Mouse (Mus musculus): ENCODE data around the gene Serinc2.

Serinc2 gene

GRCm38 (mm10) chr4:130297123-130297529 lies 18.1 kb upstream of the Serinc2 start:
- DNase-seq (ENCODE audit: low read depth, low spot score): peak; percentile 59

DNA sequence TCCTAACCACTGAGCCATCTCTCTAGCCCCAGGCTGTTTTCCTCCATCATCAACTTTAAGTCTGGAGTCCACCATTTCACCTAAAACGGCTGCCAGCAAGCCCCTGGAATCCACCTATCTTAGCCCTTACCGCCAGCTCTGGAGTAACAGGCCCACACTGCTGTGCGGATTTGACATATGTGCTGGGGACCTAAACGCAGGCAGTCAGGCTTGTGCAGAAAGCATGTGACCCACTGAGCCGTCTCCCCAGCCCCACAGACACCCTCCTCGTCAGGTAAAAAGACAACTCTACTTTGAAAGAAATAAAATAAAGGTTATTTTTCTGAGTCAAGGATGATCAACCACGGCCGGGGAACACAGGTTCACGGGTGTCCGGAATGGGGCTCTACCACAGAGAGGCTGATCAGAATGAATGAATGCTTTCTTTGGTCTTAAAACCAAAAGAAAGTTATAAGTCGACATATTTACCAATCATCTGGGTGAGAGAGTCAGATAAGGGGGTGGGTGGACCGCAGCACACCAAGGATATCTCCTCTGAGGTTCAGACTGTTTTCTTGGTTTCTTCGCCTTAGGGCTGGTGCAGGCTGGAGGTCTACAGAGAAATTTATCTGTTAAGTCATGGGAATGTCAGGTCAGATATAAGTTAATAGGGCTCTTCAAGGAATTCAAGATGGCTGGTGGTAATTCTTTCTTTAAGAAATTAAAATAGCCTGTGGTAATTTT lies 17.4 kb upstream of the Serinc2 start:
- no peak for DNase-seq (ENCODE audit: low read depth, low spot score)

DNA sequence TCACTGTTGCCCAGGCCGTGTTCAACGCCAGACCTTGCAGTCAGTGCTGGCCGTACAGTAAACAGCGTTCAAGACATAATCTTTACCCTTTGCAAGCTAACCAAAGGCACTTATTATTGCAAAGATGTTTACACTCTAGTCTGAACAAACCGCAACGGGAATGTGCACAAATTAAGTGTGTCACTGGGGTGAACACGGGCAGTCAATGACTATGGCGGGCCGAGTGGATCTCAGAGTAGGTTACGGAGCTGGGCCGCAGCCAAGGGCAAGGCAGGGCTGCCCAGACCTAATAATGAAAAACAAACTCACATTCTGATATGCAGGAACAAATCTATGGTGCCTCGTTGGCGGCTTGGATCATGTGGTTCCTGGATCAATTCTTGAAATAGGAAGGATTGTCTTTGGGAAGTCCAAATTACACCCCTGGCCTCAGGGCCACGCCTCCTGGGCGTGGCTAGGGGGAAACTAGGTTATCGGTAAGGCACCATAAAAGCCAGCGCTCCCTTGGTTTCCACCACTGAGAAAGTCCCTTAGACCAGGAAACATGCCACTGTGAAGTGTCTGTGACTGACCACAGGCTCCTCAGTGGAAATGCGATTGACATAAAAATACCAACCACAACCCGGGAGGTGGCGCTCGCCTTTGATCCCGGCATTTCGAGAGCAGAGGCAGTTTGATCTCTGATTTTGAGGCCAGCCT lies 16.2 kb upstream of the Serinc2 start:
- no peak for DNase-seq (ENCODE audit: low read depth, low spot score)

DNA sequence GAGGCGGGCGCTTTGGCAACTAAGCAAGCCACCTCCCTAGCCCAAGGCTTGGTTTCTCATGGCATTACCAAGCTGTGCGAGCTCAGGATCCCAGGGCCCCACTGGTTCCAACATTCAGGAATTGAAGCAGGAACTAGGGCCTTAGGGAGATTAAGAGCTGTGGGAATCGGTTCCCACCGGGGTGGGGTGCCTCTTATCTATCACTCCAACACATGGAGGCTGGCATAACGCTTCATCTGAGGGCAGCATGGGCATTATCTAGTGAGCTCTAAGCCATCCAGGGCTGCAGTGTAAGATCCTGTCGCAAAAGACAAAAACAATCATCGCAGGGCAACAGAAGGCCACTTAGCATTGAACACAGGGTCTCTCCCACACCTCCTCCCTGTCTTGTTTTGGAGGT lies 15.5 kb upstream of the Serinc2 start:
- DNase-seq (ENCODE audit: low read depth, low spot score): no peak

GRCm38 (mm10) chr4:130292271-130292670 lies 13.3 kb upstream of the Serinc2 start:
- peak; percentile 82 for DNase-seq (ENCODE audit: low read depth, low spot score)

GRCm38 (mm10) chr4:130289824-130290223 lies 10.8 kb upstream of the Serinc2 start:
- no peak for DNase-seq (ENCODE audit: low read depth, low spot score)

DNA sequence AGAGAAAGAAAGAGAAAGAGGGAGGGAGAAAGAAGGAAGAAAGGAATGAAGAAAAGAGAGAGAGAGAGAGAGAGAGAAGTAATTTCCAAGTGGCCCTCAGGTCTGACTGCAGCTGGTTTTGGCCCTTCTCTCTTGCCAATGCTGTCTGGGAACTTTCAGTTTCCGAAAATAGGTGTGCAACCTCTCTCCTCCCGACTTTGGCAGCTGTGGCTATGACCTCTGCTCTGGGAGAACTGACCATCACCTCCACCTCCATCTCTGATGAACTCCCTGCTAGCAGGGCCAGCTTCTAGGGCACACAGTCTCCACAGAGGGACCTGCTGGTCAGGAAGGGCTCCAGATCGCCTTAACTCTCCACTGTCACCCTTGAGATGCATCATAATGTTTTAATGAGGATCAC lies 7.5 kb upstream of the Serinc2 start:
- DNase-seq (ENCODE audit: low read depth, low spot score): no peak

DNA sequence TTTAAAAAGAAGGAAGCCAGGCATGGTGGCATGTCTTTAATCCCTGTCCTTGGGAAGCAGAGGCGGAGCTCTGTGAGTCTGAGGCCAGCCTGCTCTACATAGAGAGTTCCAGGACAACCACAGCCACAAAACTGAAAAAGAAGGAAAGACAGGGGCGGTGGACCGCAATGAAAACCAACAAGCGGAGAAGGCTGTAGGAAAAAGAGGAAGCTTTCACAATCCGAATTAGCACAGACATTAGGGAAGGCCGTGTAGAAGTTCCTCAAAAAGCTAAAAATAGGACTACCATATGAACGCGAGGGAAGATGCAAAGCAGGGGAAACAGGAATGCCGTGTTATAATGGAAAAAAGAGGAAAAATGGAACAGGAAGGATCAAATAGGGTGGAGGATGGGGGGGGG lies 4.8 kb upstream of the Serinc2 start:
- no peak for DNase-seq (ENCODE audit: low read depth, low spot score)

GRCm38 (mm10) chr4:130282856-130283255 lies 3.9 kb upstream of the Serinc2 start:
- DNase-seq (ENCODE audit: low read depth, low spot score): no peak

DNA sequence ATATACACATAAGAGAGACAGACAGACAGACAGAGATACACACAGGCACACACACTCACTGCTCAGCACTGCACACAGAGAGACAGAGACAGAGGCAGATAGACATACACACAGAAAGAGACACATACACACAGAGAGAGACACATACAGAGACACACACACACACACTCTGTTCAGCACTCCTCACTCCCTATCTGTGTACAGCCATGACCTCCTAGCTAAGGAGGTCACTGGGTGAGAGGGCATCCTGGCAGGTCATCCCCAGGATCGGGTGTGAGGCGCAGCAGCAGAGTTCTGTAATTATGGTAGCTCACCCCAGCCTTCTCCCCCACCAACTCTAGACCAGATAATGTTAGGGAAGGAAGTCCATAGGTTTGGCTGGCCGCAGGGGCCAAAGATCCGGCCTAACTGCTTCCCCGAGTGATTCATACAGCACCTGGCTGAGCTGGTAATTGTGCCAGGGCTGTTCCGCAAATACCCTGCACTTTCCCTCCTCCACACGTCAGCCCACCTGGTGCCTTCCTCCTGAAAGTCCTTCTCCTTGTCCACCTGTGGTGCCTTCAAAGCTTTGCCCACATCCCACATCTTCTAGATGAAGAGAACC lies 2.3 kb downstream of the Serinc2 start:
- DNase-seq (ENCODE audit: low read depth, low spot score): no peak

DNA sequence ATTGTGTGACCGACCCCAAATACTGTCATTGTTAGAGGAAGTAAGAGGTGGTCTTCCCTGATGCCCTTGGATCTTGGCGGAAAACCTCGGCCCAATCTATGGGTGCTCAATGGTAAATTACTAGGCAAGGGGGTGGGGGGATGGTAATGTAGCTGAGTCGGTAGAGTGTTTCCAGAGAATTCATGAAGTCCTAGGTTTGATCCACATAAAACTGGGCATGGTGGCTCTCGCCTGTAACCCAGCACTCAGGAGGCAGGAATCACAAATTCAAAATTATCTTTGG lies 3.2 kb downstream of the Serinc2 start:
- no peak for DNase-seq (ENCODE audit: low read depth, low spot score)

DNA sequence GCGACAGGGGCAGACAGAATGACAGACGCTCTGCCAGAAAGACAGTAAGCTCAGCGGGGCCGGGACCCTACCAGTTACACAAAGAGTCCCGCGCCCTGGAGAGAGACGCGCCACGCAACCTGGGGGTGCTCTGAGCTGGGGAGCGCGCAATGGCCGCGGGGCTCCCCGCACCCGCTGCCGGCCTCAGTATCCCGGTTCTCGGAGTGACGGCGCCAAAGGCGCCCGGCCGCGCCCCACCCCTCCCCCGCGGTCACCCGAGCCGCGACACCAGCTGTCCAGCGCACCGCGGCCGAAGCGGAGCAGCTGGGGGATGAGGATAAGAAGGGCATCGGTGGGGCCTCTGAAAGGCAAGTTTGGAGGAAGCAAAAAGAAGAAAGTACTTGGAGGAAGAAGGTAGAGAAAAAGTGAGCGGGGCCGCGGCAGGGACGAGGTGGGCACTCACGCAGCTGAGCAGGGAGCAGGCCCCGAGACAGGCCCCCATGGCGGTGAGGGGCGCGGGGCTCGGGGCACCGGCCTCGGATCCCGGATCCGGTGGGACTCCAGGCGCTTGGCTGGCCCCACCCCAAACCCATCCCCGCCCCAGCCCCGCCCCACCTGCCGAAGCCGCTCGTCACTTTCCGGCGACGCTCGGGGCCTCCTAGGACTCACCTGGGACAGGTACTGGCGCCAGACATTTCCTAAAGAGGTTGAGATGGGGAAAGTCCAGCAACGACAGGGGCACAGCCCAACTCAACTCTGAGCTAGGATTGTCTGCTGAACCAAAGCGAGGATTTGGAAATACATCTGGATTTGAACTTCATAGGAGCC lies 3.8 kb downstream of the Serinc2 start:
- no peak for DNase-seq (ENCODE audit: low read depth, low spot score)

- no peak for DNase-seq (ENCODE audit: low read depth, low spot score)
These were observed 4.5 kb downstream of the Serinc2 start for GRCm38 (mm10) chr4:130274346-130275015.

DNA sequence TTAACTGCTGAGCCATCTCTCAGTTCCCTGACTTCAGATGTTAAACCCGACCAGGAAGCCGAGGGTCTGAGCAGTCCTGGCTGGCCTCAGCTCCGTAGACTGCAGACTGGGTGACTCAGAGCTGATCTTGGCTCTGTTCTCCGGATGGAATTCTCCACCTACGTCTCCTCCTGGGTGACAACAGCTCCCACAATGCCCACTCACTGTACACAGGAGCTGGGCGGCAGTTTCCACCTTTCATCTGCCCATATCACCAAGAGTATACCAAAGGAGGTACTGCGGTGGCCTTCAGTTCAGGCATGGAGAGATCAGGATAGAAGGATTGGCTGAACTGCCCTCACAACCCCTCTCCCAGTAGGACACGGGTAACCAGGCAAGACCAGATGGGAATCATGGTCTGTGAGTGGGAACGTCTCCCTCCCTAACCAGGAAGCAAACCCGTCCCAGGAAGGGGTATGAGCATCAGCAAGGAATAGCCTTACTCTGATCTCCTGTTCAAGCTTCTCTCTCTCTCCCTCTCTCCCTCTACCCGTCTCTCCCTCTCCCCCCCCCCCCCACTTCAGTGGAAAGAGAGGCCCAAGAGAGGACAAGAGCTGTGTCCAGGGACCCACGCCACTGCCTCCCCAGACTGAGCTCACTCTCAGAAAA lies 5.2 kb downstream of the Serinc2 start:
- DNase-seq (ENCODE audit: low read depth, low spot score): no peak

- no peak for DNase-seq (ENCODE audit: low read depth, low spot score)
These were observed 8.2 kb downstream of the Serinc2 start for GRCm38 (mm10) chr4:130270611-130271347.

DNA sequence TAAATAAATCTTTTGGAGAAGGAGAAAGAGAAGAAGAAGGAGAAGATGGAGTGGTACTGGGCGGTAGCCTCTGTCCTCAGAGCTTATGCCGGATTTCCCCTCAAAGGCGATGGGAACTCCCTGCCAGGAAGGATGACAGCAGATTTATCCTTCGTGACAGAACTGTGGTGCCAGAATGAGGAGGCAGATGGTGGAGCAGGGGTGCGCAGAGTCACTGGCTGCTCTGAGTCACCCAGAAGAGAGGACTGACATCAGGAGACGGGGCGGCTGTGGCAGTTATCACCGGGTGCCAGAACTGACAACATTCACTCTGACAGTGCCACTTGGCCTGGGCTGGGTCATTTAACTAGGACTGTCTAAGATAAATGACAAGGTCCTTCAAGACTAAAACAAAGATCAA lies 8.9 kb downstream of the Serinc2 start:
- no peak for DNase-seq (ENCODE audit: low read depth, low spot score)

DNA sequence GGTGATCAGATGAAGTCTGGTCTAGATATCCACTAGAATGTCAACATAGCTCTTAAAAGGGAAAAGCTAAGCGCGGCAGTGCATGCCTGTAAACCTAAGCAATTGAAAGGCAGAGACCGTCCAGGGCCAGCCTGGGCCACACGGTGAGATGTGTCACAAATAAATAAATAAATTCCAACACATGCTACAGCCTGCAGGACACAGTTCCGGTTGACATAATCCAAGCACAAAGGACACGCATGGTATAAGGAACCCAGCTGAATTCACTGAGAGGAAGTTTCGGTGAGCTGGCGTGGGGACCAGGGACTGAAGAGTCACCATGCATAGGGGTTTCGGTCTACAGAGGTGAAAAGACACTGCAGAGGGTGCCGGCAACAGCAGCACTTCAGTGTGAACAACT lies 10.3 kb downstream of the Serinc2 start:
- DNase-seq (ENCODE audit: low read depth, low spot score): no peak

GRCm38 (mm10) chr4:130267069-130267468 lies 11.9 kb downstream of the Serinc2 start:
- no peak for DNase-seq (ENCODE audit: low read depth, low spot score)

- no peak for DNase-seq (ENCODE audit: low read depth, low spot score)
These were observed 12.4 kb downstream of the Serinc2 start for GRCm38 (mm10) chr4:130266601-130267000.

DNA sequence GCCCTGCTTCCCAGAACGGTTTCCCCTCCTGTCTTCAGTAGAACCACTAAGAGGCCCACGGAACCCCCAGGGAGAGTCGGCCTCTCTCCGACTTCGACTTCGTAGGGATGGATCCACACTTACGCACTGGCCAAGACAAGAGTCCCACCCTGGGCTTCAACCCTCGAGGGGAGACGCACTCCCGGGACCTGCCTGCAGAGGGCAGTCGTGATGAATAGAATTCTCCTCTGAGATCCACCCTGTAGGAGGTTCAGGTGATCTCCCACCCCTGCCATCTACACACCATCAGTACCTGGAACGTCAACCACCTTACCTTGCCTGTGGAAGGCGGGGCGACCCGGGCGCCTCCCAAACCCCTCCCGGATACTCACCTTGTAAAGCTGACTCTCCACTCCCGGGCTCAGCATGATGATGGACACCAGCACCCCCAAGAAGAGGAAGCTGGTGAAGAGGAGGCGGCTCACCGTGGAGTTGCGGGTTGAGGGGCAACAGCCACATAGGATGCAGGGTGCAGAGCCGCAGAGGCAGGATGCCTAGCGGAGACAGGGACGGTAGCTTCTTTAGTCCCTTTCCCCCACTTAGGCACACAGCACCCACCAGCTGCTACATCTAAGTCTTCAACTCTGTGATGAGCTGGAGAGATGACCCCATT lies 14.2 kb downstream of the Serinc2 start:
- peak; percentile 62 for DNase-seq (ENCODE audit: low read depth, low spot score)

All from CD4-positive, CD25-positive, alpha-beta regulatory T cell, adult 2 months (primary cell).